Mouse (Mus musculus) testis, adult 2 months (tissue): ENCODE results near the gene Fam107b. TPM values are rescaled to one million over a fixed set of nuclear protein-coding genes. Genes with fewer than 3 reads are reported as not detected.

Experiments
- H3K27ac ChIP-seq: fragments of 200-500 bp; 2 replicates; pipeline ENCODE4 v1.5.1; 2012; ENCODE audit warnings: low read depth, low read length; ENCODE audit not compliant: control insufficient read depth, insufficient read depth
- H3K27me3 ChIP-seq: fragments of 200-500 bp; 2 replicates; pipeline ENCODE4 v1.6.1; 2012; ENCODE audit warnings: mild to moderate bottlenecking, low read length, moderate library complexity; ENCODE audit not compliant: control insufficient read depth, insufficient read depth
- H3K36me3 ChIP-seq: fragments of 200-500 bp; 2 replicates; pipeline ENCODE4 v1.6.1; 2012; ENCODE audit warnings: mild to moderate bottlenecking, low read length; ENCODE audit not compliant: control insufficient read depth, insufficient read depth
- H3K4me1 ChIP-seq: fragments of 200-500 bp; 2 replicates; pipeline ENCODE4 v1.6.1; 2012; ENCODE audit warnings: low read length; ENCODE audit not compliant: control insufficient read depth, insufficient read depth
- H3K4me3 ChIP-seq: fragments of 200-500 bp; 2 replicates; pipeline ENCODE4 v1.5.1; 2012; ENCODE audit warnings: low read depth, mild to moderate bottlenecking, low read length, moderate library complexity, mixed read lengths; ENCODE audit not compliant: control insufficient read depth
- CTCF ChIP-seq: fragments of 200-500 bp; IDR thresholded peaks from 2 replicates; pipeline ENCODE4 v1.5.1; 2012; ENCODE audit warnings: low read depth, mild to moderate bottlenecking, inconsistent platforms, low read length, moderate library complexity; ENCODE audit not compliant: control insufficient read depth, insufficient read depth, insufficient replicate concordance
- POLR2A ChIP-seq: fragments of 200-500 bp; IDR thresholded peaks from 2 replicates; pipeline ENCODE4 v1.6.1; 2012; ENCODE audit warnings: low read depth, mild to moderate bottlenecking, inconsistent platforms, low read length, moderate library complexity; ENCODE audit not compliant: control insufficient read depth
- polyA plus RNA-seq: library from polyadenylated mRNA; depleted of rRNA; stranded (reverse); fragments of >200 nt; gene quantifications from 2 replicates; pipeline ENCODE4 v1.2.3, GENCODE M21; 2012; rRNA removed

Gene Fam107b
- polyA plus RNA-seq, 1 experiment = 75.0 TPM

GRCm38 (mm10) chr2:3816142-3816609 is 245.9 kb downstream of the Fam107b start:
- Histone ChIP-seq H3K27me3 (no peaks in the 10 kb centered on the region), H3K4me1 (no peaks in the 10 kb centered on the region), H3K4me3 (no peak overlapping the region), H3K27ac (no peak overlapping the region), H3K36me3 (no peaks in the 10 kb centered on the region)
- no peak for TF ChIP-seq POLR2A
- no peak for TF ChIP-seq CTCF

DNA sequence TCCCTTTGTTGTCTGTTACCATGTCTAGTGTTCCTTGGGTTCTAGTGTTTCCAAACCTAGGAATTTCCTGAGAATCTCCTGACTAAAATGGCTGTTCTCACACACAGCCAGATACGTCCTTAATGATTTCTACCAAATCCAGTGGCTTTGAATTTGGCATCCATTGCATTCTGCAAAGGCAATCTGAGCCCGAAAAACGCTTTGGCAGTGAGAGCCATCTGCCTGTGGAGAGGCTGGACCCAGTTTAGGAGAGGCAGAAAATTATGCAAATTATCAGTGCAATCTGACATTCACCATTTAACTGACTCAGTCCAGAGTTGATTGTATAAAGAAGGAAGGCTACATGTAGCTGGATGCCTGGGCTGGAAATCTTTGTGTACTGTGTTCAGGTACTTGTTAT is 247.3 kb downstream of the Fam107b start:
- TF ChIP-seq POLR2A (no peak), CTCF (no peak)
- no peaks in the 10 kb centered on the region for H3K27me3 ChIP-seq

DNA sequence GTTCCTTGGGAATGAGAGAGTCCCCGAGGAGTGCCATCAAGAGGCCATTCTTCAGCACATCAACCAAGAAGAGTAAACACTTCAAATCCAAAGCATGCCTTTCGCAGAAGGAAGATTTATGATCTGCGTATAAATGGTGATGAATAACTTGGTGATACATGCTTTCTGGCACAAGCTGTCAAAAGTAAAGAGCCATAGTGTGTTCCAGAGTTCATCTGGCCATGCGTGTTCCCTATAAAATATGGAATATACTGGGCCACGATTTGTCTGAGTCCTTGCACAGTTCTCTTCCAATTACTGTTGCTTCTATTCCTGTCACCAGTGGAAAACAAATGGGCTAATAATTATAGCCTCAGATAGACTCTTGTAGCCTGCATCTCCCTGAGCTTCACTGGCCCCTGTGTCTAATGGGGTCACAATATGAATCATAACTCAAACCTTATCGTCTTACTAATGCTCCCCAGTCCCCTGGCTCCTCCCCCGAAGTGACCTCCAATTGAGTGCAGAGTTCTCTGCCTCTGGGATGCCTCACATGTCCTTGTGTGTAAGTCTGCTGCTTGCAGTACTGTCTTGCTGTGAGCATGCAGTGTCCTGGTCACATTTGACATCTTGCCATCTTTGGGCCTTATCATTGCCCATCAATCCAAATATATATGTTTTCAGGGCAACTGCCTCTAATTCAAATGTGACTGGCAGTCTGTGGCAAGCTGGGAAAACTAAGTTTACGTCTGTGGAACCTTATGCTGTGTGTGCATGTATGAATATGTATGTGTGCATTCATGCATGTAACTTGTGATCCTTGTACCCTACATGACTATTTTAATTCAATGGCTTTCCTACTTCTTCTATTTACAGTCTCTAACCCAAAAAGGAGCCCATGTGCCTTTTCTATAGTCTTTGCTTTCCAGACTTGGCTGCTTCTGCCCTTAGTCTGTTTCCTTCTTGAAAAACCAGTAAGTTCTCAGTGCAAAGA is 252.5 kb downstream of the Fam107b start:
- no peak overlapping the region for H3K4me3 ChIP-seq

More for the DNA sequence above, 247.3 kb downstream of the Fam107b start:
- H3K27ac ChIP-seq = no peak overlapping the region
- no peak overlapping the region for H3K4me3 ChIP-seq
- no peaks in the 10 kb centered on the region for H3K4me1 ChIP-seq
- H3K36me3 ChIP-seq = no peaks in the 10 kb centered on the region

More for the DNA sequence above, 252.5 kb downstream of the Fam107b start:
- H3K4me1 ChIP-seq = no peaks in the 10 kb centered on the region
- H3K27me3 ChIP-seq = no peaks in the 10 kb centered on the region
- TF ChIP-seq CTCF = no peak
- TF ChIP-seq POLR2A = no peak
- no peak overlapping the region for H3K27ac ChIP-seq
- H3K36me3 ChIP-seq = no peaks in the 10 kb centered on the region

Other genes with a start within 250 kb of the Fam107b start
- gene Rpp38, start 237.8 kb upstream of the Fam107b start, polyA plus RNA-seq = 18.4 and 21.0 TPM in 2 replicates
- 0.33 and 20.7 TPM in 2 replicates for gene Acbd7, start 234.3 kb upstream of the Fam107b start, polyA plus RNA-seq
- 0.61 and 0.68 TPM in 2 replicates for gene Olah, start 173.3 kb upstream of the Fam107b start, polyA plus RNA-seq
- gene Meig1, start 147.8 kb upstream of the Fam107b start, polyA plus RNA-seq = 1,007 and 1,294 TPM in 2 replicates
- 5.6 and 6.4 TPM in 2 replicates for gene Dclre1c, start 146.4 kb upstream of the Fam107b start, polyA plus RNA-seq
- gene Suv39h2, start 95.5 kb upstream of the Fam107b start, polyA plus RNA-seq = 5.5 and 8.2 TPM in 2 replicates
- gene Gm45902, start 57.7 kb upstream of the Fam107b start, polyA plus RNA-seq = 0.40 and 0.48 TPM in 2 replicates
- gene Hspa14, start 57.7 kb upstream of the Fam107b start, polyA plus RNA-seq = 14.5 and 16.9 TPM in 2 replicates
- gene Cdnf, start 57.5 kb upstream of the Fam107b start, polyA plus RNA-seq = 1.9 and 2.1 TPM in 2 replicates